Mouse (Mus musculus): ENCODE measurements around the gene Kif23.

Gene Kif23

DNA sequence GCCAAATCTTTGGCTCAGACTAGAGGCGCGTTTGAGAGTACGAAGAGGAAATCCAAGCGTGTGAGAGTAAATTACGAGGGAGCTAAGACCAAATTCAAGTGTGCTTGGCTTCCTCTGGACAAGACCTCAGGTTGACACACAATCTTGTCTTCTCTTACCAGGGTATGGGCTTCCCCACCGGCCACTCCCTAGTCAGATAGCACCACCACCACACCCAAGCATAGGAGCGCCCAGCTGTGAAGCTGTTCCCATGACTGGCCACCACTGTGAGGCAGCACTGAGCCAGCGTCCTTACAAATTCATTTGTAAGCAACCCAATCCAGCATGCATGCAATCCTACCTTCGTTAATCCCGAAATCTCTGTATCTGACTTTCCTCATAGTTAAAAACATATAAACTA is 39.7 kb downstream of the Kif23 start:
- no peak for DNase-seq (ENCODE audit: low read depth, low spot score)

DNA sequence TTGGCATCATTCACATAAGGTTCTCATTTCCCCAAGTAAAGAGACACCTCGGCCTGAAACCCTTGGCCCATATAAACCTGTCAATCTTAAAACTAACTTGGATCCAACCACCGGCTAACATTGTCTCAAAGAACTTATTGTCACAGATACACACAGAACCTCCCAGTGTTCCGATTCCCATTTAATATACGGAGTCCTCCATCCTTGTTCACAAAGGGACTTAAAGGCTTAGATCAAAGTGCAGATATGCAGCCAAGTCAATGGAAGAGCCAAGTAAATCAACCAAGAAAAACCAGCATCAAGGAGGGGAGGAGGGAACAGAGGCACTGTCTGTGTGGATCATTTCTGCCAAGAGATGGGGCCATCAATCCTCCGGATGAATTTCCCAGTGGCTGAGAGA is 41.0 kb downstream of the Kif23 start:
- no peak for DNase-seq (ENCODE audit: low read depth, low spot score)

DNA sequence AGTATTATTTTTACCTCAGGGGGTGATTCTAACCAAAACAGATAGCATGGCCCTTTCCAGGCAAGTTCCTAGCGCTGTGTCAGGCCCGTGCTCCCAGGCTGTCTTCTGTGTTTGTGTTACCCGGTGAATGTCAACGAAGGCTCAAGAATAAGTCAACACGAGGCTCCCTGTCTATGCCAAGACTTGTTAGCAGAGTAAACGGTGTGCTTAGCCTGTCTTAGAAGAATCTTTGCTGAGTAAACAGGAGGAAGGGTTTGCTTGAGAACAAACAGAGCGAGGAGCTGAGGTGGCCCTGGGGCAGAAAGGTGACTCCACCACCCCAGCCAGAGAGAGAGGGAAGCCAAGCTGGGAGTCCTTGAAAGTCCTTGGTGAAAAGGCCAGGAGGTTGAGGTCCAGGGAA is 42.4 kb downstream of the Kif23 start:
- DNase-seq (ENCODE audit: low read depth, low spot score), result no peak

DNA sequence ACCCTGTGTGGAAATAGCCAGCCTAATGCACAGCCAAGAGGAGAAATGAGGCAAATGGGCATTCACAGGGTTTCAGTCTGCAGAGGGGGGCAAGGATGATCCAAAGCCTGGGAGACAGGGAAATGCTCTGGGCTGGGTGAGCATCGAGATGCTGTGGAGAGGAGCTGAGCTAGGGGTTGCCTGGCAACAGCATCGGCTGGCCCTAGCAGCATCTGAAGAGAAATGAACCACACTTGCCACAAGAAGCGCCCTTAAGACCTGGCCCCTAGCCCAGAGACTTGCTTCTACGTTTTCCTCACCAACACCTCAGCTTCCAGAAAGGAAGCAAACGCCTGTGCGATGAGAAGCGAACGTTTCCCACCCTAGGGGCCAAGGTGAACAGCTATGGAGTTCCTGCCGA is 44.1 kb downstream of the Kif23 start:
- no peak for DNase-seq (ENCODE audit: low read depth, low spot score)

DNA sequence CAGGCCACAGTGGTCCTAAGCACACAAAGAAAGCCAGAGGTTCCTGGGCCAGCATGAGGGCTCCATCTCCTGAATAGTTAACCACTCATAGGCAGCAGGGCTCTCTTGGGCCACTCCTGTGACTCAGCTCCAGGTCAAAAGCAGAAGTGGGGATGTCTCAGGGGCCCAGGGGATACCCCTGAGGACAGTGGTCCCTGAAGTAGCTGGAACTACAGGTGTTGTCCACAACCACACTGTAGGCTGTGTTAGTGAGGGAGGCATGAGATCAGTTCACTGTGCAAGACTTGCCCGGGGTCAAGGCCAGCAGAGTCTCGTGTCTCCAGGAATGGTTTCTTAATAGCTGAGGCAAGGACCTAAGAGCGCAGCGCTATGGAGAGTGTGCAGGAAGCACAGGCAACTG is 45.0 kb downstream of the Kif23 start:
- no peak for DNase-seq (ENCODE audit: low read depth, low spot score)

DNA sequence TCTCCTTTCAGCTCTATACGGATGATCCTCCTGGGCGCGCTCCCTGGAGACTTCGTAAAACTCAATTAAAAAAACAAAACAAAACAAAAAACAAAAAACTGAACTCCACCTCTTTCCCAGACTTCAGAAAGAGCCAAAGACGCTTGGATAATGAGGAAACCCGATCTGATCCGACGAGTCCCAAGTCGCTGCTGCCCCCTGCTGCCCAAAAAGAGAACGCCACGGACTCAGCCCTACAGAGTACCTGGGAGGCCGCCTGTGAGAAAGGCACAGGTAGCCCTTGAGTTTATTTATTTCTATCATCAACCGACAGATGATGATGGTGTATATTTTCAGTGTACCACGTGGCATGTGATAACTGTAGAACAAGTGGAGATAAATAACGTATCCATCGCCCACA is 46.8 kb downstream of the Kif23 start:
- peak; percentile 75 for DNase-seq (ENCODE audit: low read depth, low spot score)

DNA sequence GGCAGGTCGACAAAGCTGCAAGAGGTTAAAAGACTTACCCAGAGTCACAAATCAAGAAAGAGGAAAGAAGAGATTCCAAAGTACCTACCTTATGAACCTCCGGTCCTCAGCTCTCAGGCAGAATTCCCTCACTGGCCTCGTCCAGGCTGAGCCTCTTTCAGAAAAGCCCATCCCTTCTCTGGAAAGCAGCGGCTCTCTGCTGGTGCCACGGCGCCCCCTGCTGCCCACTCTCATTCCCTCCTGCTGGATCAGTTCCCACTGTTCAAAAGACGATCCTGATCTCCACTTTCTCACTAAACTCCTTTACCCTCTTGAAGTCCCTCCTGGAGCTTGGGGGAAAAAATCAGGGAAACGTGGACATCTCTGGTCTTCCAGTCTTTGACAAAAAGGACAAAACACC is 48.2 kb downstream of the Kif23 start:
- DNase-seq (ENCODE audit: low read depth, low spot score), result peak; percentile 86

DNA sequence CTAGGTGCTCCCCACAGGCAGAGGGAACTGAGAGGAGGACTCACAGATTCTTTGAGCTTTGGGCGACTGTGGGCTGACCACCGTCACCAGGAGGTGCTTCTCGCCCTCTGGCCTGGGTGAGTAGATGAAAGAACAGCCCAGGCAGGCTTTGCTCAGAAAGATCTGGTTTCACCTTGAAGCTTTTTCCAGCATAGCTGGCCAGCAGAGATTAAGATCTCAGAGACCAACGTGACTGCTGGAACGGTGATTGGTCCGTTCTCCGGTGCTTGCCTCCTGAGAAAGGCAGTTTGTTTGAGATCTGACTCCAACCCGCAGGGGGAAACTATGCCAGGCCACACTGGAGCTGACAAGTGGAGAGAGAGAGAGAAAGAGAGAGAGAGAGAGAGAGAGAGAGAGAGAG is 51.6 kb downstream of the Kif23 start:
- no peak for DNase-seq (ENCODE audit: low read depth, low spot score)

DNA sequence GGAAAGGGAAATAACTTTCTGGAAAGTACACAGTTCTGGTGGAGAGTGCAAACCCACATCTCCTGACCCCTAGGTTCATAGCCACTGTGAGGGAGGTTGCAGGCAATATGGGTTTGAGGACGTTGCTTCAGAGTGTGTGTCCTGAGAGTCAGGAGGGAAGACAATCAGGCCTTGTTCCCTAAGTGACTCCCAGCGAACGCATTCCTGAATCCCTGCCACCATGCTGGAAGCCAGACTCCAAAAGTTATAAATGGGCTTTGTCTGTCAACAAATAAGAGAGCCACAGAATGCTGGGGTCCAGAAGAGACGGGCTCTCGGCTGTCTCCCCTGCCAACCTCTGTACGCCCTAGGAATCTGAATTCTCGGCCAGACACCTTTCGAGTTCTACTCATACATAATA is 56.7 kb downstream of the Kif23 start:
- DNase-seq (ENCODE audit: low read depth, low spot score), result no peak

DNA sequence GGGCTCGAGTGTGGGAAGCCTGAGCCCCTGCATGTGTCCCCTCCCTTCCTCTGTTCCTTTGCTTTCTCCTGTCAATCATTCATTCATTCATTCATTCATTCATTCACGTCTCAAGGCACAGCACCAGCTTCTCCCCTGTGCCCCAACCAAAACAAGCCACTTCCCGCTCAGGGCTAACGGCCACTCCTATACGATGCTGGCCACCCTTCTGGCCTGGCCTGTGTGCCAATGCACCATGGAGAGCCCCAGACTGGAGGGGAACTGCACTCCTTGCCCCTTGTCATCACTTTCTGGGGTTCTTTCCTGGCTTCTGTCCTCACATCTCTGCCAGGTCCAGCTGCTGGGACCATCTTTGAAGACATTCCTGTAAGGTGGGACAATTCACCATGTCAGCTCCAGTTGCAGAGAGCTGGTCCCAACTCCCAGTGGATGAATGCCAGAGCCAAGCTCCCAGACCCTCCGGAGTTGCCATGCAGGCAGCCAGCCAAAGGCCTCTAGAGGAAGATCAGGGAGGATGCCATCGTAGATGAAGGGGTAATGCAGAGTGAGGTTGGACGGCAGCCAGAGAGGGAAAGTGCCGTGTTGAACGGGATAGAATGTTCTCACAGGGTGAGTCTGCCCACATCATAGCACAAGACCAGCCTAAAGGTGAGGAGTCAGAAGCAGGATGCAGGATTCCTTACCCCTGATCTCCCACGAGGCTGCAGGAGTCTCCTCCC is 58.8 kb downstream of the Kif23 start:
- DNase-seq (ENCODE audit: low read depth, low spot score), result no peak

DNA sequence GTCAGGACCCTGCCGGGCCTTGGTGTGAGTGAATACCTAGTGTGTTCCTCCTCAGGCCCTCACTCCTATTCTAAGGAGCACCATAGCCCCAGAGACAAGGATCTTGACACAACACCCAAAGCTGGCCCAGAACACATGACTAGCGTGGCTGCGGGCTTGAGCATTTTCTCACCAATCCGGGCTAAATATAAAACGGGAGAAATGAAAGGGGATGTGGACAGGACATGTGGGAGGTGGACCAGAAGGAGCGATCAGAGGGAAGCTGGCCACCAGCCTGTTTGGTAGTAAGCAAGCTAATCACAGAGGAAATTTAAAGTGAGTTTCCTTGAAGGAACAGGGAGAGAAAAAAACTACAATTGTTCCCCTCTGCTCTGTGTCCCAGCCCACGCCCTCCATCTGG is 60.6 kb downstream of the Kif23 start:
- DNase-seq (ENCODE audit: low read depth, low spot score), result no peak

DNA sequence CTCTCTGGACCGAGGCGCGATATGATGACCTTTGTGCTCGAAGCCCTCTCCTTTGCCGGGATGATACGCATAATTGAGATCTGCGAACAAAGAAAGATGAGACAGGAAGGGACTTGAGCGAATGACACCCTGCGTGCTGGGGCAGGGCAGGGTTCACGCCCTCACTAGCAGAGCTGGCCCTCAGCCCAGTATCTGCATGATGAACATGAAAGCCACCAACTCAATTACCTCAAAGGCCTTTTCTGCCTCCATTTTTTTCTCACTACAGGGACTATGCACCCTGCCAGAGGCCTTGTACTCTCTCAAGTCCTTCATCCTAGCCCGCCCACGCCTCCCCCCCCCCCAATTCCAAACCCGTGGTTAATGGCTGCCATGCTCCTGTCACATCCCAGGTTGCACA is 61.6 kb downstream of the Kif23 start:
- no peak for DNase-seq (ENCODE audit: low read depth, low spot score)

DNA sequence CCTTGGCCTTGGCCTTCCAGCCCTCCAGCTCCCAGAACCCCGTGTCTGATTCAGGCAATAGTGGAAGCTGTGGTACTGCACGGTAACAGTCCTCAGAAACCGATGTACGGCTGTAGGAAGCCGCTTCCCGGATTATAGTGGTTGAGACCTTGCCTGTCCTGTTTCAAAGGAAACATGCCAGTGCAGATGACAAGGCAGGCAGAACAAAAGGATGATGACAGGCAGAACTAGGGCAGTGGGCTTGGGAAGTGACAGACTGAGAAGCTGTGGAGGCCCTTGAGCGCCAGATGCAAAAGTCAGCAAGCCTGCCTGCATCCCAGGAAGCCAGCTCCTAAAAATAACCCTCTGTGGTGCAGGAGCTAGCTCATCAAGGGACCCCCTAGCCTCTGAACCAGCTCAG is 62.2 kb downstream of the Kif23 start:
- no peak for DNase-seq (ENCODE audit: low read depth, low spot score)

DNA sequence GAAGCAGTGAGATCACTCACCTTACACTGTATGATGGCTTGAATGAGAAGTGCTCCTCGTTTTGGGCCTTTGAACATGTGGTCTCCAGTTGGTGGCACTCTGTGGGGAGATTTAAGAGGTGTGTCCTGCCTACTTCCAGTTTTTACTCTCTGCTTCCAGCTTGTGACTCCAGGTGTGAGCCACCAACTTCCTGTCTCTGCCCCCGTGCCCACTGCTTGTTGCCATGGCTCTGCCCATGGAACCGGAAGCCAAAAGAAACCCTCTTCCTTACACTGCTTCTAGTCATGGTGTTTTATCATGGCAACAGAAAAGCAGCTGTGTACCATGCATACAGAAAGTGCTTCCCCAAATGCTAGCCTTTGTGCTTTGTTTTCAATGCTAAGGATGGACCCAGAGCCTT is 64.4 kb downstream of the Kif23 start:
- DNase-seq (ENCODE audit: low read depth, low spot score), result no peak

DNA sequence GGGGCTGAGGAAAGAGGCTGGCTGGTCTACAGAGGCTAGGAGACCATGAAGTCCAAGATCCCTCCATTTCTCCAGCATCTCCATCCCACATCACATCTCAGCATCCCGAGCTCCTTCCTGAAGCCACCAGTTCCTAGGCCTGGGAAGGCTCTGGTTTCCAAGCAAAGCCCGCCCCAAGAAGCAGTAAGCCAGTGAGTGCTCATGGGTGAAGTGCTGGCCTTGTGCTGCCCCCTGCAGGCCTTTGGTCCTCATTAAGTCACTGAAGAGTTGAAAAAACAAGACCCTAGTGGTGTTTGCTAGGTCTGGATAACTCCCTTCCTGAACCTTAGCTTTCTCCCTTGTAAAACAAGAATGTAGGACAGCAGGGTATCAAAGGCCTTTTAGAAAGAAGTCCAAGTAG is 67.7 kb downstream of the Kif23 start:
- peak; percentile 87 for DNase-seq (ENCODE audit: low read depth, low spot score)

DNA sequence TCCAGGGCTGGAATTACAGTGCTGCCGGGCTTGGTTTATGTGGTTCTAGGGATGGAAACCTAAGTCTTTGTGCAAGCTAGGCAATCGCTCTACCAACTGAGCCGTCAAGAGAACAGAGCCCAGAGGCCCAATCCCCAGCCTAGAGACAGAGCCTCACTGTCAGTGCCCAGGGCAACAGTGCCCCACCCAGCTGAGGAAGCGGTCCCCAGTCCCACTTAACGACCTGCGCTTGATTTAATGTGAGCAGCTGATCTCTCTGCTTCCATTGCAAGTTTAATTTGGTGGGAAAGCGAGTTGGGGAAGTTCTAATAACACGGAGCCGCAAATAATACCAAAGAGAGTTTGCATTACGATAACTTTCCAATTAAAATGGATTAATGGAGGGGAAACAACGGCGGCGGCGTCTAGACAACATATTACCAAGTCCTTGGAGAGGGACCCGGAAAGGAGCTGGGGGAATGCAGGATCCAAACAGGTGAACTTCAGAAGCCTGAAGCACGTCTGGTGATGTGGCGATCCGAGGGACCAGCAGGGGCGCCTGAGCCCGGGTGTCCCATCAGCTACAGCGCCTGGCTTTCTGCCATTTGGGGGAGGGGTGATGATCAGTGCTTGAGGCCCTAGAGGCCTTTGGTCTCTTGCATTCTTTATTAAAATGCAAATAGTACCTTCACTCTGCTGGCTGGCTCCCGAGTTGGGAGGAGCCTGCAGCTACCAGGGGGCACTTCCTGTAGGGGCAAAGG is 69.0 kb downstream of the Kif23 start:
- DNase-seq (ENCODE audit: low read depth, low spot score), result peak; percentile 51

DNA sequence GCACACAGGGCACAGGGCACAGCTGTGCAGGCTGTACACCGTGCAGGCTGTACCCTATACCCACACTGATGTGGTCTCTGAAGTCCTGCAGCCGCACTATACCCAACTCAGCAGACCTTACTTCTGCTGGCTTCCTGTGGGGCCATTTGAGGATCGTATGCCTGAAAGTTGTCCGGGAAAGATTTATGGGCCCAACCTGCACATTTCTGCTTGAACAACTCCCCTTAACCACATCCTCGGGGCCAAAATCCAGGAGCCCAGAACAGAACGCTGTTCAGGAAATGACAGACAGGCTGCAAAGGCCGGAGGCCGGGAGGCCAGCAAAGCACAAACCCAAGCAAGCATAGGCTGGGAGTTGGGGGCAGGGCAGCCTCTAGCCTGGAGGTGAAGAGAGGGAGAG is 73.2 kb downstream of the Kif23 start:
- DNase-seq (ENCODE audit: low read depth, low spot score), result peak; percentile 61

DNA sequence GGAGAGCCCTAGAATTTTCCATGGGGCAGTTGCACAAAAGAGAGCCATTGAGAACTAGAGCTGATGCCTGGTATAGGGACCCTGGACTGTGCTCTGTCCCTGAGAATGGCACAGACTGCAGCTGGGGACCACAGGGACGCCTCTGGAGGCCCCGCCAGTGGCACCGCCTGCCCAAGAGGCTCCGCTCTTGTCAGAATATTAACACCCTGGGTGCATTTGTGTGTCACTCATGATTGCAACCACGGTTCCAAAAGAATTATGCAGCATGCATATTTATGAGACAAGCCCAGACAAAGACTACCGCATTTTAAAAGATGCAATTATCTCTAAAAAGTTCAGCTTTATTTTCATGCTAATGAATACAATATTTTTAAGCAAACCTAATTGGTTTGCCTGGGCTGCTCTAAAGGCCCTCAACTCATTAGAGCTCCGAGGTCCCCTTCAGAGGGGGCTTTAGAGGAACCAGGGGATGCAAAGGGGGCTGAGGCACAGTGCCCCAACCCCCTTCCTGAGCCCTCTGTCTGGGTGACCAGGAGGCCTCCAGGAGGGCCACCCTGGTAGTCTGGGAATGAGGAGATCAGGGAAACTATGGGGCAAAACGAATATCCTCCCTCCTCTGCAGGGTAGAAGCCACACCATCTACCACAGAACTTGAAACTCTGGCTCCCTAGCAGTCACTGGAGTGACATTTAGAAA is 74.2 kb downstream of the Kif23 start:
- peak; percentile 56 for DNase-seq (ENCODE audit: low read depth, low spot score)

DNA sequence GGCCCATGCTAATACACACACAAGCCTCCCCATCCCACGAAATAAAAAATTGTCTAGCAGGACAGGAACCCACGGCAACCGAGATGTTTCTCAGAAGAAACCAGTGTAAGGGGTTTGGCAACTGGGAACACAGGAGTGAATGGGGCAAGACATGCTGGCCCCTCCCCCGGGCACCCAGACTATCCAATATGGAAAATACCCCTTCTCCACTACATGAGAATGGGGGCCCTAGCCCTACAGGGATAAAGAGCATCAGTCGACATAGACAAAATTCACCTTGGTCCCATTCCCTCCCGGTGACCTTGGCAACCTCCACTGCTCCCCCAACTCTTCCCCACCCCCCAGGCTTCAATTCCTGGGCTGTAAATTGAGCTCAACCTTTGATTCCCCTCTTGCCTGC is 74.7 kb downstream of the Kif23 start:
- no peak for DNase-seq (ENCODE audit: low read depth, low spot score)

DNA sequence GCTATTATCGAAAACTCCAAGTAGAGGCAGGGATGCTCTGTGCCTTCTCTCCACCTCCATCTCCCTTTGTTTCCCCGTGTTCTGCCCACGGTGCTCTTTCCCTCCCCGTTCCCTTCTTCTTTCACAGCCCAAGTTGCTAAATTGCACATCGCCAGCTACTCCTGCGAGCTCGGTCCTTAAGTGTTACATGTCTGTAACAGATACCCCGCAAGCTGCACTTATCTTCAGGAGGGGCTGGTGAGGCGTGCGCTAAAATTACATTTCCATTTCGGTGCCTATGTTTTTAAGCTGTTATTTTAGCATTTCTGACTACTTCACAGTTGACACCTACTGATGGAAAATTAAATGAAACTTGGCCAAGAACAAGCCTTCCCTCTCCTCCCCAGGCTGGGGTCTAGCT is 78.9 kb downstream of the Kif23 start:
- no peak for DNase-seq (ENCODE audit: low read depth, low spot score)
